22 mouse cellular contexts compared by ENCODE assay signal in the genomic region with DNA sequence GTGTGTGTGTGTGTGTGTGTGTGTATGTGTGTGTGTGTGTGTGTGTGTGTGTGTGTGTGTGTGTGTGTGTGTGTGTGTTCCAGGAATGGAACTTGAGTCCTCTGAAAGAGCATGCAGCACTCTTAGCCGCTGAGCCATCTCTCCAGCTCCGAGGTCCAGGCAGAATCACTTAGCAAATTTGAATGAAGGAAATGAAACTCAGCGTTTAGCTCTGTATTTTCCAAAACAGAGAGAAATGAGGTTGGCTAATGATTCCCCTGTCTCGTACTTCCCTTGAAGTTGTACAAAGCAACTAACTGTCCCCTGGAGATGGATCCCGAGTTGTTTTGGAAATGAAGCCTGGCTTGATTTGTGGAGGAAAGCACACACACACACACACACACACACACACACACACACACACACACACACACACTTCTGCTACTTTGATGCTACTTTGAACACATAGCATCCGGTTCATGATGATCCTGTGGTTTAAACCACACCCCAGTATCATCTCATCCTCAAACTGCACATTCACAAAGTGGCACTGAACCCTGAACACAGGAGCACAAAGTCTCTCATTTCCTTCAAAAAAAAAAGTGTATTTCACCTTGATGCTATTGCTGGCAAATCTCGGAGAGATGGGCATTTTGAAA.
DNase-seq lines count a peak whose midpoint lies in the region; ATAC-seq and TF ChIP-seq lines count a peak whose summit lies in the region.
"Had no signal": no experiment of that assay in that cellular context is flagged by ENCODE, and none has a peak within 500 bp of the region (broad histone marks: within the 10 kb centered on the region; RNA-seq: fewer than 3 reads in every experiment).

No protein-coding gene starts in this region.

- H3K27ac ChIP-seq in forebrain, embryonic 14.5 days (ENCODE audit: low read depth, low read length) = no peak overlapping the region
- no peak overlapping the region for H3K27ac ChIP-seq in forebrain, embryonic 12.5 days
- no peak overlapping the region for H3K27ac ChIP-seq in neural tube, embryonic 11.5 days (ENCODE audit: low read depth, low read length)
- no peak overlapping the region for H3K27ac ChIP-seq in neural tube, embryonic 15.5 days (replicated peaks)
- H3K27ac ChIP-seq in neural tube, embryonic 13.5 days (replicated peaks) = no peak overlapping the region
- H3K27ac ChIP-seq: embryonic facial prominence, embryonic 12.5 days; heart, embryonic 13.5 days; kidney, postnatal 0 days; left cerebral cortex, adult 2 months; limb, embryonic 10.5 days; macrophage had no signal

- peak overlapping the region; percentile 23; the same call in 1 of the 2 replicates for H3K4me2 ChIP-seq in forebrain, embryonic 14.5 days (ENCODE audit: low read length)
- no peak overlapping the region for H3K4me2 ChIP-seq in forebrain, embryonic 12.5 days
- H3K4me2 ChIP-seq in neural tube, embryonic 11.5 days (ENCODE audit: low read depth) = no peak overlapping the region
- no peak overlapping the region for H3K4me2 ChIP-seq in neural tube, embryonic 15.5 days
- H3K4me2 ChIP-seq in neural tube, embryonic 13.5 days = 0 out of 2 replicates have a peak overlapping the region, but pooled peaks have one; percentile 21
- H3K4me2 ChIP-seq: embryonic facial prominence, embryonic 12.5 days; heart, embryonic 13.5 days; liver, embryonic 11.5 days had no signal

- no peak overlapping the region for H3K9ac ChIP-seq in forebrain, embryonic 14.5 days (ENCODE audit: low read length)
- H3K9ac ChIP-seq in forebrain, embryonic 12.5 days = no peak overlapping the region
- no peak overlapping the region for H3K9ac ChIP-seq in neural tube, embryonic 11.5 days (ENCODE audit: low read length)
- H3K9ac ChIP-seq in neural tube, embryonic 15.5 days (replicated peaks) = no peak overlapping the region
- H3K9ac ChIP-seq in neural tube, embryonic 13.5 days = no peak overlapping the region
- H3K9ac ChIP-seq: embryonic facial prominence, embryonic 12.5 days; heart, embryonic 13.5 days had no signal

- H3K36me3 ChIP-seq in forebrain, embryonic 14.5 days (ENCODE audit: control insufficient read depth, insufficient read depth, low read length) = no peaks in the 10 kb centered on the region
- no peaks in the 10 kb centered on the region for H3K36me3 ChIP-seq in forebrain, embryonic 12.5 days (replicated peaks)
- no peaks in the 10 kb centered on the region for H3K36me3 ChIP-seq in neural tube, embryonic 11.5 days (ENCODE audit: control insufficient read depth, insufficient read depth, low read length)
- H3K36me3 ChIP-seq in neural tube, embryonic 15.5 days = no peaks in the 10 kb centered on the region
- no peaks in the 10 kb centered on the region for H3K36me3 ChIP-seq in neural tube, embryonic 13.5 days
- H3K36me3 ChIP-seq: embryonic facial prominence, embryonic 12.5 days; G1E; heart, embryonic 13.5 days; limb, embryonic 10.5 days had no signal

- no peak for TF ChIP-seq POLR2A in brain, embryonic 14.5 days (IDR thresholded peaks at IDR 0.05; ENCODE audit: borderline replicate concordance, extremely low read depth, insufficient read depth, insufficient read length, poor library complexity, severe bottlenecking)

- no peak for DNase-seq in forebrain, embryonic 14.5 days (ENCODE audit: low spot score)
- DNase-seq in neural tube, embryonic 11.5 days (ENCODE audit: low spot score) = no peak
- DNase-seq in brain, embryonic 14.5 days (ENCODE audit: low read depth) = peak; percentile 19
- DNase-seq in cerebellum, adult 11-12 months = no peak
- DNase-seq in MN1 (ENCODE audit: low spot score) = no peak
- DNase-seq: adrenal gland, adult 2 months; B cell, adult 2 months; cerebellum, postnatal 25 days; heart, postnatal 4 days; kidney, adult 11 months; lung, adult 2 months had no signal

- WGBS in forebrain, embryonic 14.5 days = 43% methylated on average over 7 of the region's 7 CpGs
- WGBS in forebrain, embryonic 12.5 days = 61% methylated on average over 7 of the region's 7 CpGs
- WGBS in neural tube, embryonic 11.5 days = 45% methylated on average over 7 of the region's 7 CpGs
- WGBS in neural tube, embryonic 15.5 days = 23% methylated on average over 7 of the region's 7 CpGs
- WGBS in neural tube, embryonic 13.5 days = 35% methylated on average over 7 of the region's 7 CpGs

- no peaks in the 10 kb centered on the region for H3K9me3 ChIP-seq in forebrain, embryonic 14.5 days (replicated peaks; ENCODE audit: control insufficient read depth, low read length)
- H3K9me3 ChIP-seq in forebrain, embryonic 12.5 days = no peaks in the 10 kb centered on the region
- no peaks in the 10 kb centered on the region for H3K9me3 ChIP-seq in neural tube, embryonic 11.5 days (ENCODE audit: control insufficient read depth, low read length)
- no peaks in the 10 kb centered on the region for H3K9me3 ChIP-seq in neural tube, embryonic 15.5 days (replicated peaks)
- no peaks in the 10 kb centered on the region for H3K9me3 ChIP-seq in neural tube, embryonic 13.5 days
- H3K9me3 ChIP-seq: embryonic facial prominence, embryonic 12.5 days; G1E; heart, embryonic 13.5 days; limb, embryonic 10.5 days had no signal

- no peaks in the 10 kb centered on the region for H3K27me3 ChIP-seq in forebrain, embryonic 14.5 days (replicated peaks; ENCODE audit: control insufficient read depth, insufficient read depth, low read length)
- no peaks in the 10 kb centered on the region for H3K27me3 ChIP-seq in forebrain, embryonic 12.5 days
- no peaks in the 10 kb centered on the region for H3K27me3 ChIP-seq in neural tube, embryonic 11.5 days (ENCODE audit: control insufficient read depth, insufficient read depth, low read length)
- H3K27me3 ChIP-seq in neural tube, embryonic 15.5 days (replicated peaks) = no peaks in the 10 kb centered on the region
- 0 out of 2 replicates have a peak, but pooled peaks cover 6% of the 10 kb centered on the region for H3K27me3 ChIP-seq in neural tube, embryonic 13.5 days
- H3K27me3 ChIP-seq: embryonic facial prominence, embryonic 12.5 days; heart, embryonic 13.5 days had no signal

- no peak for TF ChIP-seq CTCF in brain, embryonic 14.5 days (IDR thresholded peaks at IDR 0.05; ENCODE audit: borderline replicate concordance, extremely low read depth, insufficient read depth, insufficient read length)

- no peak for ATAC-seq in forebrain, embryonic 14.5 days
- no peak for ATAC-seq in forebrain, embryonic 12.5 days (ENCODE audit: low FRiP score)
- ATAC-seq in neural tube, embryonic 11.5 days (ENCODE audit: insufficient read depth, low FRiP score, low TSS enrichment) = 0 out of 2 replicates have a peak, but pooled peaks have one; percentile 4
- no peak for ATAC-seq in neural tube, embryonic 15.5 days (ENCODE audit: low FRiP score)
- ATAC-seq in neural tube, embryonic 13.5 days (ENCODE audit: low read depth) = no peak

- peaks cover 12% of the 10 kb centered on the region; the same call in 1 of the 2 replicates for H3K4me1 ChIP-seq in forebrain, embryonic 14.5 days (ENCODE audit: control insufficient read depth, insufficient read depth, low read length)
- peaks cover 28% of the 10 kb centered on the region for H3K4me1 ChIP-seq in forebrain, embryonic 12.5 days
- H3K4me1 ChIP-seq in neural tube, embryonic 11.5 days (ENCODE audit: control insufficient read depth, insufficient read depth, low read length) = no peaks in the 10 kb centered on the region; the same call in 1 of the 2 replicates
- H3K4me1 ChIP-seq in neural tube, embryonic 15.5 days = peaks cover 10% of the 10 kb centered on the region; the same call in 1 of the 2 replicates
- H3K4me1 ChIP-seq in neural tube, embryonic 13.5 days (replicated peaks) = peaks cover 34% of the 10 kb centered on the region
- H3K4me1 ChIP-seq: embryonic facial prominence, embryonic 12.5 days; heart, embryonic 13.5 days; limb, embryonic 10.5 days had no signal

- H3K4me3 ChIP-seq in forebrain, embryonic 14.5 days (ENCODE audit: low read depth, low read length) = no peak overlapping the region
- no peak overlapping the region for H3K4me3 ChIP-seq in forebrain, embryonic 12.5 days (replicated peaks)
- no peak overlapping the region for H3K4me3 ChIP-seq in neural tube, embryonic 11.5 days (ENCODE audit: low read depth, low read length)
- no peak overlapping the region for H3K4me3 ChIP-seq in neural tube, embryonic 15.5 days (replicated peaks)
- no peak overlapping the region for H3K4me3 ChIP-seq in neural tube, embryonic 13.5 days
- H3K4me3 ChIP-seq: embryonic facial prominence, embryonic 12.5 days; heart, embryonic 13.5 days; left cerebral cortex, adult 2 months; limb, embryonic 10.5 days had no signal

Comparison
In these comparisons a context has a peak if more than half of its experiments do, and no peak if none do; other contexts are left out.
1. H3K4me2 ChIP-seq: peak in forebrain, embryonic 14.5 days (single experiment) and neural tube, embryonic 13.5 days (single experiment); none in forebrain, embryonic 12.5 days (single experiment), neural tube, embryonic 11.5 days (single experiment) and neural tube, embryonic 15.5 days (single experiment).